Mouse (Mus musculus) induced T-regulatory cell, adult 2 months (primary cell): ENCODE measurements around the gene Tcf7l2.

ENCODE experiments used
- DNase-seq: peaks from one replicate; pipeline ENCODE4 v3.0.0-alpha.2; 2012; ENCODE audit warnings: low read depth

Gene Tcf7l2

GRCm38 (mm10) chr19:55794194-55794945, 52.8 kb downstream of the Tcf7l2 start:
- no peak for DNase-seq

- no peak for DNase-seq
Measured at GRCm38 (mm10) chr19:55794946-55795340, 53.3 kb downstream of the Tcf7l2 start.

GRCm38 (mm10) chr19:55795349-55795748, 53.7 kb downstream of the Tcf7l2 start:
- no peak for DNase-seq

GRCm38 (mm10) chr19:55797834-55798233, 56.2 kb downstream of the Tcf7l2 start:
- no peak for DNase-seq

GRCm38 (mm10) chr19:55799411-55799810, 57.8 kb downstream of the Tcf7l2 start:
- no peak for DNase-seq

GRCm38 (mm10) chr19:55800059-55800458, 58.4 kb downstream of the Tcf7l2 start:
- no peak for DNase-seq

- no peak for DNase-seq
Measured at GRCm38 (mm10) chr19:55803121-55803520, 61.5 kb downstream of the Tcf7l2 start.

GRCm38 (mm10) chr19:55803797-55804196, 62.2 kb downstream of the Tcf7l2 start:
- no peak for DNase-seq

GRCm38 (mm10) chr19:55804795-55805194, 63.2 kb downstream of the Tcf7l2 start:
- no peak for DNase-seq

GRCm38 (mm10) chr19:55806434-55807193, 65.0 kb downstream of the Tcf7l2 start:
- DNase-seq, result no peak

- no peak for DNase-seq
Measured at GRCm38 (mm10) chr19:55807194-55808053, 65.8 kb downstream of the Tcf7l2 start.

GRCm38 (mm10) chr19:55808304-55808703, 66.7 kb downstream of the Tcf7l2 start:
- no peak for DNase-seq

- DNase-seq, result no peak
Measured at GRCm38 (mm10) chr19:55809539-55809938, 67.9 kb downstream of the Tcf7l2 start.

GRCm38 (mm10) chr19:55812236-55812635, 70.6 kb downstream of the Tcf7l2 start:
- DNase-seq, result no peak

GRCm38 (mm10) chr19:55815010-55815790, 73.6 kb downstream of the Tcf7l2 start:
- no peak for DNase-seq

- DNase-seq, result no peak
Measured at GRCm38 (mm10) chr19:55816974-55817373, 75.4 kb downstream of the Tcf7l2 start.

- DNase-seq, result no peak
Measured at GRCm38 (mm10) chr19:55820202-55820601, 78.6 kb downstream of the Tcf7l2 start.

- DNase-seq, result no peak
Measured at GRCm38 (mm10) chr19:55825001-55825827, 83.6 kb downstream of the Tcf7l2 start.

- DNase-seq, result no peak
Measured at GRCm38 (mm10) chr19:55825951-55826507, 84.4 kb downstream of the Tcf7l2 start.

- DNase-seq, result no peak
Measured at GRCm38 (mm10) chr19:55827613-55828259, 86.1 kb downstream of the Tcf7l2 start.
